Mouse (Mus musculus) G1E (cell line): Measurements from ENCODE around the gene Cenpb.

Source experiments
- CTCF ChIP-seq: IDR thresholded peaks from 2 replicates; pipeline ENCODE4 v1.5.1; 2012; ENCODE audit warnings: low read depth, low read length, inconsistent platforms, mixed read lengths
- POLR2AphosphoS5 ChIP-seq: IDR thresholded peaks from 2 replicates; pipeline ENCODE4 v1.6.1; 2012; ENCODE audit warnings: low read depth, low read length, inconsistent platforms; ENCODE audit not compliant: insufficient replicate concordance
- TAL1 ChIP-seq: conservative IDR thresholded peaks from 2 replicates; pipeline ENCODE4 v1.6.1; 2012; ENCODE audit warnings: low read depth, low read length, inconsistent platforms, mixed read lengths

GRCm38 (mm10) chr2:131204410-131204981 is 24.6 kb upstream of the Cenpb start:
- no peak for TF ChIP-seq CTCF
- TF ChIP-seq POLR2AphosphoS5, result no peak
- no peak for TF ChIP-seq TAL1
